Mouse (Mus musculus) monocyte, adult 59 days (primary cell): ENCODE data around the gene Bahcc1. TPM values are rescaled to one million over a fixed set of nuclear protein-coding genes. Genes with fewer than 3 reads are reported as not detected.

Experiments used
- total RNA-seq, 2 experiments: library from RNA; stranded (reverse); gene quantifications; one replicate each; pipeline ENCODE4 v1.2.4; 2023

Gene Bahcc1
- 1 to 10 TPM; 7.5 to 7.6 TPM for total RNA-seq

GRCm38 (mm10) chr11:120232230-120233097 lies at the start of gene Bahcc1:
Bahcc1 (plus strand) TSS chr11:120232947.

Other genes starting within 250 kb of the Bahcc1 start
- gene Aatk, start 185.8 kb upstream of the Bahcc1 start, total RNA-seq = 10 to 100 TPM; 15.1 to 21.4 TPM
- gene Cep131, start 146.1 kb upstream of the Bahcc1 start, total RNA-seq = 10 to 100 TPM in 1 of 2 experiments, 1 to 10 TPM in 1; 8.8 to 12.5 TPM
- gene Tepsin, start 134.2 kb upstream of the Bahcc1 start, total RNA-seq = 10 to 100 TPM; 15.8 to 17.8 TPM
- 10 to 100 TPM; 26.6 to 27.0 TPM for gene Ndufaf8, start 134.0 kb upstream of the Bahcc1 start, total RNA-seq
- 100 to 1,000 TPM; 102 to 104 TPM for gene Slc38a10, start 81.6 kb upstream of the Bahcc1 start, total RNA-seq
- gene Actg1, start 115.6 kb downstream of the Bahcc1 start, total RNA-seq = 1,000 to 10,000 TPM; 2,824 to 3,098 TPM
- not detected for gene Fscn2, start 128.6 kb downstream of the Bahcc1 start, total RNA-seq
- 10 to 100 TPM; 15.8 to 18.4 TPM for gene Faap100, start 145.8 kb downstream of the Bahcc1 start, total RNA-seq
- 10 to 100 TPM; 52.6 to 67.1 TPM for gene Nploc4, start 204.8 kb downstream of the Bahcc1 start, total RNA-seq
- 10 to 100 TPM in 1 of 2 experiments, 1 to 10 TPM in 1; 1.9 to 17.2 TPM for gene Tspan10, start 209.7 kb downstream of the Bahcc1 start, total RNA-seq
- under 1 TPM in 1 of 2 experiments, not detected in 1; 0.36 TPM for gene Pde6g, start 220.6 kb downstream of the Bahcc1 start, total RNA-seq
- gene Oxld1, start 225.1 kb downstream of the Bahcc1 start, total RNA-seq = 1 to 10 TPM; 8.9 to 9.5 TPM
- 10 to 100 TPM; 11.6 to 12.6 TPM for gene Ccdc137, start 225.2 kb downstream of the Bahcc1 start, total RNA-seq
- 10 to 100 TPM in 1 of 2 experiments, 1 to 10 TPM in 1; 7.8 to 11.3 TPM for gene Arl16, start 234.7 kb downstream of the Bahcc1 start, total RNA-seq